Mouse (Mus musculus): Measurements from ENCODE around the gene Lgr5. TPM values are rescaled to one million over a fixed set of nuclear protein-coding genes. Genes with fewer than 3 reads are reported as not detected.

Lgr5 gene
- polyA plus RNA-seq, 1 experiment: 0.05 TPM

DNA sequence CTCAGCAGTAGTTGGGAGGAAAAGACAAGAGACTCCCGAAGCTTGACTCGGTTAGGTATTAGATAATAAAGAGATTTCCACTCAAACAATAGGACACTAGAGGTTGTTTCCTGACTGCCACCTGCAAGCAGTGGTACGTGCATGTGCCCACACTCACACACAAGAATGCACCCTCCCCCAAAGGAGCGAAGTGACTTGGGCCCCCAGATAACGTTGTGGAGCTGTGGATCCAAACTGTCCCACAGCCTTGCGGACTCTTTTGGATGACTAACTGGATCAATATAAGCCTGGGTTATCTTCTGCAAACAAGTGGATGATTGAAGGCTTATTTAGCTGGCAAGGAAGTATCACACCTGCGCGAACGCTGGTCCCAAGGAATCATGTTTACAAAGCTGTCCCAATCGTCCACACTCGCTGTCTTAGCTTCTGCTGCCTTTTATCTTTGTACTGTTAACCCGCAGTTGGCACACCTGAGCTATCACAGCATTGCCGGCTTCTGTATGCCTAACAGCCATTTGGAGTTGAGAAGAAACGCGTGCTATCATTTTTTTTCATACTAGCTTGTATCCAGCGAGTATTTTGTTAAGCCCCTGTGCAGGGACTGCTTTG is 81.8 kb downstream of the Lgr5 start:
- TF ChIP-seq POLR2A (IDR thresholded peaks at IDR 0.05; ENCODE audit: control insufficient read depth, low read depth, low read length) (no peak), CTCF (IDR thresholded peaks at IDR 0.05; ENCODE audit: control insufficient read depth, insufficient read depth, insufficient replicate concordance, low read depth, low read length) (no peak)
- Histone ChIP-seq H3K4me1 (ENCODE audit: control insufficient read depth, insufficient read depth, low read length) (no peaks in the 10 kb centered on the region), H3K4me3 (ENCODE audit: control insufficient read depth, low read depth, low read length) (no peak overlapping the region), H3K36me3 (ENCODE audit: control insufficient read depth, insufficient read depth, low read length) (no peaks in the 10 kb centered on the region), H3K27me3 (ENCODE audit: control insufficient read depth, insufficient read depth, low read length) (no peaks in the 10 kb centered on the region), H3K27ac (ENCODE audit: control insufficient read depth, insufficient read depth, low read depth, low read length) (no peak overlapping the region)

DNA sequence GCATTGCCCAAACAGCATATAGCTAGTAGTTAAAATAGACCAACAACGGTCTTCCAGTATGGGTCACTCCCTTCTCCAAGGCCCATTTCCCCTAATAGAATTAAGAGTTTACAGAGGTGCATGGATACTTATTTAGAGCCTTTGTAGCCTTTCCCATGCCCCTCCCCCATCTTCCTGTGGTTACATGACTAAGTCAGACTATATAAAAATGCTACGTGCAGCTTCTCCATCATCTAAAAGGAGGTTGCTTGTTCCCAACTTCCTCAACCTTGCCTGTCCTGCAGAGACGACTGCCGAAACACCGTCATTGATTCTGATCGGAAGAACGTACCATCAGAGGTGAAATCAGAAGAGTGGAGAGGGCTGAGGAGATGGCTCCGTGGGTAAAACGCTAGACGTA is 82.4 kb downstream of the Lgr5 start:
- no peaks in the 10 kb centered on the region for H3K36me3 ChIP-seq (ENCODE audit: control insufficient read depth, insufficient read depth, low read length)
- H3K4me3 ChIP-seq (ENCODE audit: control insufficient read depth, low read depth, low read length): no peak overlapping the region
- no peak for TF ChIP-seq POLR2A (IDR thresholded peaks at IDR 0.05; ENCODE audit: control insufficient read depth, low read depth, low read length)
- TF ChIP-seq CTCF (IDR thresholded peaks at IDR 0.05; ENCODE audit: control insufficient read depth, insufficient read depth, insufficient replicate concordance, low read depth, low read length): no peak
- H3K27ac ChIP-seq (ENCODE audit: control insufficient read depth, insufficient read depth, low read depth, low read length): no peak overlapping the region
- H3K4me1 ChIP-seq (ENCODE audit: control insufficient read depth, insufficient read depth, low read length): no peaks in the 10 kb centered on the region
- H3K27me3 ChIP-seq (ENCODE audit: control insufficient read depth, insufficient read depth, low read length): no peaks in the 10 kb centered on the region

DNA sequence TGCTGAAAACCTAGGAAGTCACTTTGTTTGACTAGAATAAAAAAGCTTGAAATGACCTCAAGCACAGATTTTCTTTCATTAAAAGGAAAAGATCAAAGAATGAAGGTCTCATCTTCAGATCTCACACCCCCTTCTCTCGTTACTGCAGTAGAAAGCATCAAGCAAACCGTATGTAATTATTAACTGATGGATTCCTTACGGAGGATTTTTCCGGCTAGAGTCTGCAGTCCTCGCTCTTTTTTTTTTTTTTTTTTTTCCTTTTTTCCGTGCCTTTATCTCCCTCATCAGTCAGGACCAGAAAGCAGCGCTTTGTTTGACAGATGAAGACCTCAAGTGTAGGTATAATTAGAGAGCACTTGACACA is 93.8 kb downstream of the Lgr5 start:
- Histone ChIP-seq H3K4me1 (ENCODE audit: control insufficient read depth, insufficient read depth, low read length) (no peaks in the 10 kb centered on the region), H3K36me3 (ENCODE audit: control insufficient read depth, insufficient read depth, low read length) (no peaks in the 10 kb centered on the region), H3K27me3 (ENCODE audit: control insufficient read depth, insufficient read depth, low read length) (no peaks in the 10 kb centered on the region), H3K27ac (ENCODE audit: control insufficient read depth, insufficient read depth, low read depth, low read length) (no peak overlapping the region), H3K4me3 (ENCODE audit: control insufficient read depth, low read depth, low read length) (no peak overlapping the region)
- no peak for TF ChIP-seq POLR2A (IDR thresholded peaks at IDR 0.05; ENCODE audit: control insufficient read depth, low read depth, low read length)
- TF ChIP-seq CTCF (IDR thresholded peaks at IDR 0.05; ENCODE audit: control insufficient read depth, insufficient read depth, insufficient replicate concordance, low read depth, low read length): no peak

DNA sequence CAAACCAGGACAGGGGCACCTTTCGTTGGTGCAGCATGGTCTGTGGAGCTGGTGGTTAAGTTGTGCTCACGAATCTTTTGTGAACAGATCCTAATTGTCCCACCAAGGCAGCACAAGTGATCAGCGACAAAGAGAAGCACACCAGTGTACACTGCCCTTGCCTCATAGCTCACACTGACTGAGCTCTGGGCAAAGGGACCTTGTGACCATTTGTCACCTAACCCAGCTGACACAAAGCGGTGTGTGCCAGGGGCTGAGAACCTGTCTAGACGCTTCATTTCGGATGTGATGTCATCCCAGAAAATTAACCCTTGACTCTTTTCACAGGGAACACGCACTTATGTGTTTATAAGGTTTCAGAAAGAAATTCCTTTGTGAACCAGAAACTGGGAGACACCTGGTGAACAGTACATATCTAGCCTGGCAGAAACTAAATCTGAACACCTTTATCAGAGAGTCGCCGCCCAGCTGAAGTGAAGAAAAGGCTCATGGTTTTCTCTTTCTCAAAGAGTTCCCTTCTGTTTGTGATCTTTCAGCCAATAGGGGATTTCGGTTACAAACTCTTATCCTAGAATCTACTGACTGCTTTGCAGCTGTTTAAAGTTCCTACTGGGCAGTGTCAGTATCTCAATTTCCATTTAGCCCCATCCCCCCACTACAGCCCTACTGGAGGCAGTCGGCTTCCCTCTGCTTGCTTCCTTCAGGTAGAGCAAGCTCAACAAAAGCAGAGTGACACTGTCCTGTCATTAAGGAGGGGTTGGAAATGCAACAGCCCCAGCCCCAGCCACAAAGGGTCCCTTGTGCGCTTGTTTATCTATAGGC is 94.4 kb downstream of the Lgr5 start:
- H3K27me3 ChIP-seq (ENCODE audit: control insufficient read depth, insufficient read depth, low read length): no peaks in the 10 kb centered on the region
- no peak overlapping the region for H3K27ac ChIP-seq (ENCODE audit: control insufficient read depth, insufficient read depth, low read depth, low read length)
- no peaks in the 10 kb centered on the region for H3K36me3 ChIP-seq (ENCODE audit: control insufficient read depth, insufficient read depth, low read length)
- no peak overlapping the region for H3K4me3 ChIP-seq (ENCODE audit: control insufficient read depth, low read depth, low read length)
- no peak for TF ChIP-seq POLR2A (IDR thresholded peaks at IDR 0.05; ENCODE audit: control insufficient read depth, low read depth, low read length)
- TF ChIP-seq CTCF (IDR thresholded peaks at IDR 0.05; ENCODE audit: control insufficient read depth, insufficient read depth, insufficient replicate concordance, low read depth, low read length): no peak
- no peaks in the 10 kb centered on the region for H3K4me1 ChIP-seq (ENCODE audit: control insufficient read depth, insufficient read depth, low read length)

DNA sequence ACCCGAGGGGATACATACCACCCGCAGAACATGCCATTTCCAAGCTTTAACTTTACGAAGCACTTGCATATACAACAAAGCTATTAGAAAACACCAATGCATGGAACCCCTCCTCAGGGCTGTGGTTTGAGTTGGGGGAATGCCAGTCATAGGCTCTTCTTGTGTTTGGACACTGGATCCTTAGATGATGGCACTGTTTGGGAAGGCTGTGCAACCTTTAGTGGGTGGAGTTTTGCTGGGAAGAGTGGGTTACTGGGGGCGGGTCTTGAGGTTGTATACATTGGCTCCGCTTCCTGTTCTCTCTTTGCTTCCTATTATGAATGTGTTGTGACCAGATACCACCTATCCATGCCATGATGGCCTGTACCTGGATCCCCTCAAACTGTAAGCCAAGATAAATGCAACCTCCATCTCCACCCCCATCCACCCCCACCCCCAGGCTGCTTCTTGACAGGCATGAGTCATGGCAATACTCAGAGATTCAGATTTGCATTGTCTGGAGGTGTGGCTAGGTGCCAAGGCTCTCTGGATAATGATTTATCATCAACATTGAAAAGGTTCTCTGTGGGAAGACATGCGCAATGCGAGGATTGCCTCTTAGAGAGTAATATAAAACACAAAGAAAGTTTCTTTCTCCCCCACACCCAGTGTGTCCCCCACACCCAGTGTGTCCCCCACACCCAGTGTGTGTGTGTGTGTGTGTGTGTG is 95.6 kb downstream of the Lgr5 start:
- Histone ChIP-seq H3K4me1 (ENCODE audit: control insufficient read depth, insufficient read depth, low read length) (no peaks in the 10 kb centered on the region), H3K27me3 (ENCODE audit: control insufficient read depth, insufficient read depth, low read length) (no peaks in the 10 kb centered on the region), H3K4me3 (ENCODE audit: control insufficient read depth, low read depth, low read length) (no peak overlapping the region), H3K27ac (ENCODE audit: control insufficient read depth, insufficient read depth, low read depth, low read length) (no peak overlapping the region), H3K36me3 (ENCODE audit: control insufficient read depth, insufficient read depth, low read length) (no peaks in the 10 kb centered on the region)
- TF ChIP-seq CTCF (IDR thresholded peaks at IDR 0.05; ENCODE audit: control insufficient read depth, insufficient read depth, insufficient replicate concordance, low read depth, low read length) (no peak), POLR2A (IDR thresholded peaks at IDR 0.05; ENCODE audit: control insufficient read depth, low read depth, low read length) (no peak)

DNA sequence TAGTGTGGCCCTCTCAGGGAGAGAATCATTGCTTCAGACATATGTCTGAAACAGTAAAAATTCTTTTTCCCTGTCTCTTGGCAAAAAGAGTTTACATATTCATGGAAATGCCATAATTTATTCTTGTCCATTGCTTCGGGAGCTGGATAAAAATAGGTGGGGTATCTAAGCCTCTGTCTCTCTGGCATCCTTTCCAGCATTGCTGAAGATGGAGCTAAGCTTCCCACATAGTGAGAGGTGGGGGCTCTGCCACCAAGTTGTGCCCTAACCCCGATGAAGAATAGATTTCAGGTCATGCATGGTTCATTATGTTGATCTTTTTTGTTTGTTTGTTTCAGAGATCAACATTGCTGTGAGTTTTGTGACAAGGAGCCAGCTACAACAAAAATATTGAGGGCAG is 102.0 kb downstream of the Lgr5 start:
- H3K4me1 ChIP-seq (ENCODE audit: control insufficient read depth, insufficient read depth, low read length): no peaks in the 10 kb centered on the region
- no peak overlapping the region for H3K4me3 ChIP-seq (ENCODE audit: control insufficient read depth, low read depth, low read length)
- TF ChIP-seq CTCF (IDR thresholded peaks at IDR 0.05; ENCODE audit: control insufficient read depth, insufficient read depth, insufficient replicate concordance, low read depth, low read length): no peak
- TF ChIP-seq POLR2A (IDR thresholded peaks at IDR 0.05; ENCODE audit: control insufficient read depth, low read depth, low read length): no peak
- no peaks in the 10 kb centered on the region for H3K36me3 ChIP-seq (ENCODE audit: control insufficient read depth, insufficient read depth, low read length)
- no peaks in the 10 kb centered on the region for H3K27me3 ChIP-seq (ENCODE audit: control insufficient read depth, insufficient read depth, low read length)
- no peak overlapping the region for H3K27ac ChIP-seq (ENCODE audit: control insufficient read depth, insufficient read depth, low read depth, low read length)

DNA sequence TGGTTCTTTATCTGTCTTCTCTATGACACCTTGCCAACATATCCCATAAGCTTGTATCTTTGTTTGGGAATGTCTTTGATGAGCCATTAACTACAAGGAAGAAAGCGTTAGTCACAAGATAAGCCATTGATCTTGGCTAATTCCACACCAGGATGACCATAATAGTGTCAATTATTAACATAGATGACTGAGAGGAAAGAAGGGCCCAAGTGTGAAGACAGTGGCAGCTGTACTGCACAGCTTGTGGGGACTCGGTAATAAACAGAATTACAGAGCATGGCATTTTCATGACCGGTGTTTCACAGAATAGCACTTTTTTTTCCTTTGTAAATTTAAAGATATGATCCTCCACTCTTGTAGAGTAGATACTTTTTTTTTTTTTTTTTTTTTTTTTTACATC is 102.9 kb downstream of the Lgr5 start:
- TF ChIP-seq POLR2A (IDR thresholded peaks at IDR 0.05; ENCODE audit: control insufficient read depth, low read depth, low read length) (no peak), CTCF (IDR thresholded peaks at IDR 0.05; ENCODE audit: control insufficient read depth, insufficient read depth, insufficient replicate concordance, low read depth, low read length) (no peak)
- no peak overlapping the region for H3K4me3 ChIP-seq (ENCODE audit: control insufficient read depth, low read depth, low read length)
- H3K27ac ChIP-seq (ENCODE audit: control insufficient read depth, insufficient read depth, low read depth, low read length): no peak overlapping the region
- no peaks in the 10 kb centered on the region; the same call in 1 of the 2 replicates for H3K4me1 ChIP-seq (ENCODE audit: control insufficient read depth, insufficient read depth, low read length)
- H3K27me3 ChIP-seq (ENCODE audit: control insufficient read depth, insufficient read depth, low read length): no peaks in the 10 kb centered on the region
- H3K36me3 ChIP-seq (ENCODE audit: control insufficient read depth, insufficient read depth, low read length): no peaks in the 10 kb centered on the region
